Mouse (Mus musculus) kidney, embryonic 16.5 days (tissue): Measurements from ENCODE around the gene Rufy2. TPM values are rescaled to one million over a fixed set of nuclear protein-coding genes. Genes with fewer than 3 reads are reported as not detected.

Experiments used
- ATAC-seq: fragments of 200-750 bp; cut with Nextera tagmentation; 2 replicates; pipeline ENCODE4 v1.8.0; 2017; ENCODE audit warnings: moderate TSS enrichment; ENCODE audit not compliant: low FRiP score, low TSS enrichment
- H3K27ac ChIP-seq: fragments of 300-500 bp; sonication (generic); 2 replicates; pipeline ENCODE4 v1.5.1; 2014; ENCODE audit warnings: low read length
- H3K27me3 ChIP-seq: fragments of 300-500 bp; sonication (generic); 2 replicates; pipeline ENCODE4 v1.6.1; 2014; ENCODE audit warnings: low read length, control low read depth, mixed read lengths; ENCODE audit not compliant: insufficient read depth
- H3K36me3 ChIP-seq: fragments of 300-500 bp; sonication (generic); 2 replicates; pipeline ENCODE4 v1.6.1; 2014; ENCODE audit warnings: low read length, control low read depth, mixed read lengths; ENCODE audit not compliant: insufficient read depth
- H3K4me1 ChIP-seq: fragments of 300-500 bp; sonication (generic); 2 replicates; pipeline ENCODE4 v1.6.1; 2014; ENCODE audit warnings: low read length, control low read depth, mixed read lengths; ENCODE audit not compliant: insufficient read depth
- H3K4me2 ChIP-seq: fragments of 300-500 bp; sonication (generic); replicated peaks from 2 replicates; pipeline ENCODE4 v1.6.1; 2014; ENCODE audit warnings: low read depth, low read length
- H3K4me3 ChIP-seq: fragments of 300-500 bp; sonication (generic); 2 replicates; pipeline ENCODE4 v1.5.1; 2014; ENCODE audit warnings: mild to moderate bottlenecking, low read length
- H3K9ac ChIP-seq: fragments of 300-500 bp; sonication (generic); replicated peaks from 2 replicates; pipeline ENCODE4 v1.6.1; 2014; ENCODE audit warnings: low read length
- H3K9me3 ChIP-seq: fragments of 300-500 bp; sonication (generic); 2 replicates; pipeline ENCODE4 v1.6.1; 2016; ENCODE audit warnings: low read length, control low read depth
- WGBS: fragments of 180-500 bp; shearing (Covaris S2); extraction: QIAGEN DNeasy Blood & Tissue Kit; methylation state at CpG from one replicate; pipeline ENCODE4 v1.1.7; 2014; 5-methylcytosine and 5-hydroxymethylcytosine counted together
- polyA plus RNA-seq: library from polyadenylated mRNA; unstranded; fragments of >200 nt; fragmentation: Nextera tagmentation; extraction: Ambion mirVana; gene quantifications from 2 replicates; pipeline ENCODE4 v1.2.1, GENCODE M21; 2015

Gene Rufy2
- polyA plus RNA-seq, 1 experiment from 2014 or later = 23.0 TPM

GRCm38 (mm10) chr10:63011556-63011955, 31.5 kb downstream of the Rufy2 start:
- no peak overlapping the region for H3K4me3 ChIP-seq
- 88% methylated on average over 6 of the region's 6 CpGs for WGBS
- no peaks in the 10 kb centered on the region for H3K9me3 ChIP-seq
- ATAC-seq = no peak
- H3K27ac ChIP-seq = no peak overlapping the region
- H3K4me1 ChIP-seq = no peaks in the 10 kb centered on the region
- H3K27me3 ChIP-seq = no peaks in the 10 kb centered on the region
- H3K4me2 ChIP-seq = no peak overlapping the region
- peaks cover 66% of the 10 kb centered on the region for H3K36me3 ChIP-seq
- no peak overlapping the region for H3K9ac ChIP-seq

- Histone ChIP-seq H3K9ac (no peak overlapping the region), H3K36me3 (peaks cover 66% of the 10 kb centered on the region), H3K4me1 (no peaks in the 10 kb centered on the region), H3K4me3 (no peak overlapping the region), H3K4me2 (no peak overlapping the region), H3K27me3 (no peaks in the 10 kb centered on the region), H3K27ac (no peak overlapping the region), H3K9me3 (no peaks in the 10 kb centered on the region)
- 86% methylated on average over 3 of the region's 3 CpGs for WGBS
- no peak for ATAC-seq
Observed at GRCm38 (mm10) chr10:63013476-63013875, 33.5 kb downstream of the Rufy2 start.

- Histone ChIP-seq H3K9me3 (no peaks in the 10 kb centered on the region), H3K4me2 (no peak overlapping the region), H3K36me3 (peaks cover 62% of the 10 kb centered on the region), H3K4me1 (0 out of 2 replicates have a peak, but pooled peaks cover under 1% of the 10 kb centered on the region), H3K27ac (no peak overlapping the region), H3K27me3 (no peaks in the 10 kb centered on the region), H3K4me3 (no peak overlapping the region), H3K9ac (no peak overlapping the region)
- no peak for ATAC-seq
- WGBS = 91% methylated on average over 9 of the region's 9 CpGs
Observed at GRCm38 (mm10) chr10:63014168-63014567, 34.1 kb downstream of the Rufy2 start.

- H3K27ac ChIP-seq = no peak overlapping the region
- 74% methylated on average over 6 of the region's 6 CpGs for WGBS
- no peak for ATAC-seq
- no peaks in the 10 kb centered on the region for H3K9me3 ChIP-seq
- no peak overlapping the region for H3K4me2 ChIP-seq
- no peak overlapping the region for H3K4me3 ChIP-seq
- peaks cover 23% of the 10 kb centered on the region for H3K4me1 ChIP-seq
- peaks cover 22% of the 10 kb centered on the region for H3K36me3 ChIP-seq
- no peaks in the 10 kb centered on the region for H3K27me3 ChIP-seq
- no peak overlapping the region for H3K9ac ChIP-seq
Observed at GRCm38 (mm10) chr10:63019304-63019703, 39.3 kb downstream of the Rufy2 start.

GRCm38 (mm10) chr10:63021702-63022101, 41.7 kb downstream of the Rufy2 start:
- H3K36me3 ChIP-seq = peaks cover 7% of the 10 kb centered on the region
- peak overlapping the region; percentile 96 for H3K4me3 ChIP-seq
- no peaks in the 10 kb centered on the region for H3K9me3 ChIP-seq
- no peaks in the 10 kb centered on the region for H3K27me3 ChIP-seq
- peak overlapping the region; percentile 78 for H3K4me2 ChIP-seq
- no peak for ATAC-seq
- H3K27ac ChIP-seq = no peak overlapping the region
- peaks cover 41% of the 10 kb centered on the region for H3K4me1 ChIP-seq
- WGBS = 35% methylated on average over 4 of the region's 4 CpGs
- H3K9ac ChIP-seq = peak overlapping the region; percentile 100

GRCm38 (mm10) chr10:63022541-63023120, 42.6 kb downstream of the Rufy2 start:
- no peaks in the 10 kb centered on the region for H3K9me3 ChIP-seq
- WGBS = under 1% methylated on average over 27 of the region's 27 CpGs
- H3K36me3 ChIP-seq = no peaks in the 10 kb centered on the region
- no peaks in the 10 kb centered on the region for H3K27me3 ChIP-seq
- ATAC-seq = no peak
- peaks cover 41% of the 10 kb centered on the region for H3K4me1 ChIP-seq
- peak overlapping the region; percentile 96 for H3K4me3 ChIP-seq
- peak overlapping the region; percentile 100 for H3K27ac ChIP-seq
- H3K9ac ChIP-seq = peak overlapping the region; percentile 100
- peak overlapping the region; percentile 78 for H3K4me2 ChIP-seq

GRCm38 (mm10) chr10:63023121-63023748, 43.2 kb downstream of the Rufy2 start:
- Histone ChIP-seq H3K9me3 (no peaks in the 10 kb centered on the region), H3K4me2 (peak overlapping the region; percentile 78), H3K36me3 (no peaks in the 10 kb centered on the region), H3K27ac (peak overlapping the region; percentile 100), H3K27me3 (no peaks in the 10 kb centered on the region), H3K4me3 (peak overlapping the region; percentile 96), H3K4me1 (peaks cover 41% of the 10 kb centered on the region), H3K9ac (peak overlapping the region; percentile 100)
- WGBS = 0% methylated on average over 64 of the region's 68 CpGs
- ATAC-seq = peak; percentile 20

- Histone ChIP-seq H3K27me3 (no peaks in the 10 kb centered on the region), H3K4me2 (peak within 1 kb of the TSS; percentile 78), H3K27ac (peak within 1 kb of the TSS; percentile 100), H3K9me3 (no peaks in the 10 kb centered on the region), H3K4me1 (peaks cover 41% of the 10 kb centered on the region), H3K4me3 (peak within 1 kb of the TSS; percentile 96), H3K36me3 (no peaks in the 10 kb centered on the region), H3K9ac (peak within 1 kb of the TSS; percentile 100)
- peak; percentile 96 for ATAC-seq
- under 1% methylated on average over 52 of the region's 69 CpGs for WGBS
Observed at GRCm38 (mm10) chr10:63023749-63024579, 43.9 kb downstream of the Rufy2 start, which contains the start of the genes Hnrnph3 and Pbld2. Gene Hnrnph3 (minus strand): TSS chr10:63024217. Gene Pbld2 (plus strand): TSS chr10:63024315.

GRCm38 (mm10) chr10:63024580-63024910, 44.5 kb downstream of the Rufy2 start:
- Histone ChIP-seq H3K4me2 (peak overlapping the region; percentile 73), H3K36me3 (no peaks in the 10 kb centered on the region), H3K9ac (peak overlapping the region; percentile 100), H3K27me3 (no peaks in the 10 kb centered on the region), H3K9me3 (no peaks in the 10 kb centered on the region), H3K4me1 (peaks cover 37% of the 10 kb centered on the region), H3K4me3 (peak overlapping the region; percentile 96), H3K27ac (peak overlapping the region; percentile 100)
- ATAC-seq = peak; percentile 75
- WGBS = 0% methylated on average over 8 of the region's 8 CpGs
